Mouse (Mus musculus) embryonic facial prominence, embryonic 14.5 days (tissue): Measurements from ENCODE around the gene Papolg. TPM values are rescaled to one million over a fixed set of nuclear protein-coding genes. Genes with fewer than 3 reads are reported as not detected.
A peak's percentile ranks its signal among the peaks of the same experiment; 100 is the strongest.
"Not testable (repeated sequence)": the region's sequence is repeated elsewhere in the genome, so short reads cannot be mapped to it uniquely, and the experiment has no call there.

ENCODE experiments used
- ATAC-seq: fragments of 200-750 bp; cut with Nextera tagmentation; 2 replicates; pipeline ENCODE4 v1.8.0; 2017; ENCODE audit warnings: low read depth, moderate number of reproducible peaks, moderate TSS enrichment
- DNase-seq: peaks from one replicate; pipeline ENCODE4 v3.0.0-alpha.2; 2015; ENCODE audit warnings: low spot score
- H3K27ac ChIP-seq: fragments of 300-500 bp; sonication (generic); replicated peaks from 2 replicates; pipeline ENCODE4 v1.5.1; 2014; ENCODE audit warnings: low read depth, mild to moderate bottlenecking, low read length, moderate library complexity
- H3K27me3 ChIP-seq: fragments of 300-500 bp; sonication (generic); replicated peaks from 2 replicates; pipeline ENCODE4 v1.6.1; 2014; ENCODE audit warnings: low read length; ENCODE audit not compliant: control insufficient read depth, insufficient read depth
- H3K36me3 ChIP-seq: fragments of 300-500 bp; sonication (generic); 2 replicates; pipeline ENCODE4 v1.6.1; 2014; ENCODE audit warnings: low read length, mixed read lengths; ENCODE audit not compliant: control insufficient read depth, insufficient read depth
- H3K4me1 ChIP-seq: fragments of 300-500 bp; sonication (generic); 2 replicates; pipeline ENCODE4 v1.6.1; 2014; ENCODE audit warnings: antibody characterized with exemption, low read length; ENCODE audit not compliant: control insufficient read depth, insufficient read depth
- H3K4me2 ChIP-seq: fragments of 300-500 bp; sonication (generic); 2 replicates; pipeline ENCODE4 v1.6.1; 2014; ENCODE audit warnings: low read depth, mild to moderate bottlenecking, low read length, moderate library complexity, mixed read lengths
- H3K4me3 ChIP-seq: fragments of 300-500 bp; sonication (generic); 2 replicates; pipeline ENCODE4 v1.5.1; 2014; ENCODE audit warnings: low read depth, mild to moderate bottlenecking, low read length
- H3K9ac ChIP-seq: fragments of 300-500 bp; sonication (generic); 2 replicates; pipeline ENCODE4 v1.6.1; 2014; ENCODE audit warnings: low read depth, mild to moderate bottlenecking, low read length, moderate library complexity, mixed read lengths
- H3K9me3 ChIP-seq: fragments of 300-500 bp; sonication (generic); 2 replicates; pipeline ENCODE4 v1.6.1; 2016; ENCODE audit warnings: low read length; ENCODE audit not compliant: control insufficient read depth
- WGBS: fragments of 180-500 bp; shearing (Covaris S2); extraction: QIAGEN DNeasy Blood & Tissue Kit; methylation state at CpG from one replicate; pipeline ENCODE4 v1.1.7; 2014; 5-methylcytosine and 5-hydroxymethylcytosine counted together
- polyA plus RNA-seq: library from polyadenylated mRNA; unstranded; fragments of >200 nt; fragmentation: Nextera tagmentation; extraction: Ambion mirVana; gene quantifications from 2 replicates; pipeline ENCODE4 v1.2.1, GENCODE M21; 2014

Papolg gene
- 12.5 and 14.1 TPM in 2 replicates for polyA plus RNA-seq

DNA sequence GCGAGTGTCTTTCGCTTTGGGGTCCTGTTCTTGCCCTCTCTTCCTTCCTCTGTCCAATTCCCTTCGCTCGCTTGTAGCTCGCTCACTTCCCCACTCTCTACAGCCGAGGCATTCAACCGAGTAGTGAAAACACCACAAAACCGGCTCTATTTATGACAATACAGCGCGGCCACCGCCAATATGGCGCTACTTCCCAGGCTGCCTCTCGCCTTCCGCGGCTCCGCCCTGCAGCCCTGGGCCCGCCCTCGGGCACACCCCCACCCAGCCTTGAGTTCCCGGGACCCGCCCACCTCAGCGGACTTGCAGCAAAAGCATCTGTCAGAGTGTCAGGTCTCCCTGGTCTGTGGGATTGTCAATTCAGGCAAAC lies at the start of gene Papolg:
Gene Papolg (minus strand): TSS at position 194 of the 367 bp plus-strand sequence.
- DNase-seq (peak; percentile 96), ATAC-seq (peak; percentile 100)
- Histone ChIP-seq H3K27ac (peak within 1 kb of the TSS; percentile 89), H3K4me3 (peak within 1 kb of the TSS; percentile 92), H3K27me3 (0 out of 2 replicates have a peak, but pooled peaks cover 4% of the 10 kb centered on the region), H3K4me1 (no peaks in the 10 kb centered on the region; the same call in 1 of the 2 replicates), H3K36me3 (peaks cover 7% of the 10 kb centered on the region), H3K9me3 (no peaks in the 10 kb centered on the region; the same call in 1 of the 2 replicates), H3K4me2 (peak within 1 kb of the TSS; percentile 78), H3K9ac (peak within 1 kb of the TSS; percentile 84)
- 0% methylated on average over 21 of the region's 21 CpGs for WGBS

DNA sequence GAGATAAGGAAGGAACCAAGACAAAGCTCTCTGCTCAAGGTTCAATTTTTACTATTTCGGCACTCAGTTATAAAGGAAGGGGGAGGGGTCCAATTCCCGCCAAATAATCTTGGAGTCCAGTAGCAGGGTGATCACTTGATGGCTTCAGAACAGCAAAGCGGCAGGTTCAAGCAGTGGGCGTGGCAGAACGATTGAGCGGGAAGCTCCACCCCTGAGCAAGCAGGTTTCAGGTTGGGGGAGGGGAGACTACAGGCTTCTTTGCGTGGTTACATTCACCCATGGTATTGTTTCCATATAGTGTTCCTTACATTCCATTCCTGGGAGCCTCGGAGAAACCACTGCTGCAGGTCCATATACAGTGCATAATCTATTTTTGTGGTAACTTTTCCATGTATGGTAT lies 33.1 kb upstream of the Papolg start:
- not testable (repeated sequence) for H3K4me1 ChIP-seq, H3K9ac ChIP-seq, H3K27me3 ChIP-seq, ATAC-seq, H3K36me3 ChIP-seq, H3K27ac ChIP-seq, H3K9me3 ChIP-seq
- 18% methylated on average over 7 of the region's 8 CpGs for WGBS
- Histone ChIP-seq H3K4me2 (peak overlapping the region; percentile 39), H3K4me3 (0 out of 2 replicates have a peak overlapping the region, but pooled peaks have one; percentile 13)
- DNase-seq: peak; percentile 28

DNA sequence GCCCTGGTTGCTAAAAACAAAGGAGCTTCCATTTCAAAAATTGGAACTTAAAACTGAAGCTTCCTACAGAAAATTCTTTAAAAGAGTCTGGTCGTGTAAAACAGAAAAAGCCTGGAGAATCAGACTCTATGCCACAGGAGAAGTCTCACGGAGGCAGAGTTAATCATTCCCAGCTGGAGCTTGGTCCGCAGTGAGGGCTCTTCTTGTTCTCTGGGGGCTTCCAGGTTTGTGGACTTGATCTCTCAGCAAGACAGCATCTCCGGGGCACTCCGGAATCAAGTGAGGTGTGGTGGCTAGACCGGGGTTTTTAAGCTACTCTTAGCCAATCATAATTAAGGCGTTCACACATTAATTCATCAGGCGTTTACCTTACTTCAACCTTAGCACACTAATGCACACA lies 32.6 kb upstream of the Papolg start:
- Histone ChIP-seq H3K4me2 (peak overlapping the region; percentile 39), H3K4me3 (0 out of 2 replicates have a peak overlapping the region, but pooled peaks have one; percentile 13), H3K27ac (no peak overlapping the region), H3K27me3 (no peaks in the 10 kb centered on the region), H3K4me1 (no peaks in the 10 kb centered on the region), H3K9ac (no peak overlapping the region), H3K9me3 (no peaks in the 10 kb centered on the region), H3K36me3 (no peaks in the 10 kb centered on the region)
- WGBS: 23% methylated on average over 8 of the region's 8 CpGs
- ATAC-seq (no peak), DNase-seq (no peak)

DNA sequence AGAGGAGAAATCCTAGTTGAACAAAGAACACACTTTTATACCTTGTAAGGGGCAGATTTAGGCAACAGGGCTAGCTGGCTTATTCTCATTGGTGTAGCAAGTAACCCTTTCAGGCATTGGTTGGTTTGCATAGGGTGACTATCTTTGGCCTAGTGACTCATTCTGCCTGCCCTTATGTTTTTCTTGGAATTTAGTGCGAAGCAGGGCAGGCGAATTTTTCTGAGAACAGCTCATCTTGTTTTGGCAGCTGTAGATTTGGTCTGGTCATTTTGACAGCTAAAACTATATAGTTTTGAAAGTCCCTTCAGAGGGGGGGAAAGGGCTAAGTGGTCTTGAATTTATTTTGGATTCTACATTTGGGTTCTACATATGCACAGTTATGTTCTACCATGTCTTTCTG lies 18.8 kb upstream of the Papolg start:
- not testable (repeated sequence) for H3K9ac ChIP-seq, H3K36me3 ChIP-seq, DNase-seq, ATAC-seq, H3K4me2 ChIP-seq, H3K9me3 ChIP-seq, H3K27ac ChIP-seq, H3K4me3 ChIP-seq, H3K27me3 ChIP-seq, H3K4me1 ChIP-seq
- 46% methylated on average over 2 of the region's 2 CpGs for WGBS

DNA sequence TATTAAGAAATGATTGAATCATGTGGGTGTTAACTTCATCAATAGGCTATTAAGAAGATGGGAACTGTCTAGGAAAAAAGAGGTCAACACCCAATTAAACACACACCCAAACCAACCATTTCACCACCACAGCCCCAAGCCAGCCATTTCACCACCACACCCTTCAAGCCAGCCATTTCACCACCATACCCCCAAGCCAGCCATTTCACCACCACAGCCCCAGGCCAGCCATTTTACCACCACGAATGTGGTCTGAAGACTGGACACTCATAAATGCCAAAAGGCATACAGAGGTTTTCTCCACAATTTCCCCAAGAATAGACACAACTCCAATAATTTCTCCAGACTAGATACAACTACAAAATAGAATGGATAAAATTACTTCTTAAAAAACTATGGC lies 8.9 kb upstream of the Papolg start:
- no peaks in the 10 kb centered on the region for H3K27me3 ChIP-seq
- H3K4me2 ChIP-seq: no peak overlapping the region
- H3K27ac ChIP-seq: no peak overlapping the region
- H3K4me3 ChIP-seq: no peak overlapping the region
- 82% methylated on average over 1 of the region's 1 CpGs for WGBS
- no peaks in the 10 kb centered on the region; the same call in 1 of the 2 replicates for H3K9me3 ChIP-seq
- DNase-seq (no peak), ATAC-seq (no peak)
- H3K36me3 ChIP-seq: no peaks in the 10 kb centered on the region
- no peak overlapping the region for H3K9ac ChIP-seq
- no peaks in the 10 kb centered on the region for H3K4me1 ChIP-seq

DNA sequence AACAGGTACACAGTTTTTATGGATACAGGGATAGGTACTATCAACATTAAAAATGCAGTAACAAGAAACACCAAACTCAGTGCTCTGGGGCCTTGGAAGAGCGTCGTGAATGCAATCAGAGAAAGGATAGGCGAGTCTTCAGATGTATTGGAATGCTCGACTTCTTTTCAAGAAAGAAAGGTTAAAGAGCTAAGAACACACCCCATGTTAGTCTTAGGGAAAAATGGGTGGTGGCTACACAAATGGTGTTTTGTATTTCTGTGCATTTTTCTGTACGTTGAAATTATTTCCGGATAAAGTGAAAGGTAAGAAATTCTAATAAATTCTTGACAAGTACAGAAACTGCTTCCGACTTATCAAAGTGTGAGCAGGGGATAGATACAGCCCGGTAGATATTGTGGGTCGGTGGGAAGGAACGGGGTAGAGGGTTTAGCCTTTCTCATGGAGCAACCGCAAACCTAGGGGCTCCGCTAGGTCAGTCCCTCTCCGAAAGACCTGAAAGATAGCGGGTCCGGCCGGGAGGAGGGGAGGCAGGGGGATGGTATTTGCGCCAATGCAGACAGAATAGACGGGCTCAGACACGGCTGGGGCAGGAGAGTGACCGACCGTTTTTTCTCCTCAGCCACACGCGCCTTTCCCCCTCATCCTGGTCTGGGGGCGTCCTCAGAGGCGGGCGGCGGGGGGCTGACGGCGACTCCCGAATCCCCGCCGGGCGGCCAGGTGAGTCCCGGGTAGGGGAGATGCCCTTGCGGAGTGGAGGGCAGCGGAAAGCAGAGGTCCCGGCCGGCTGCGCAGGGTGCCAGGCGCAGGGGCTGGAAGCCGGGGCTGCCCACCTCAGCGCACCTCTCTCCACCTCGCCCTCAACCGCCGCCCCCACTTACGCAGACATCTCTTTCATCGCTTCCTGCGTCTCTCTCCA lies 653 bp downstream of the Papolg start:
- 2% methylated on average over 15 of the region's 48 CpGs for WGBS
- H3K36me3 ChIP-seq: peaks cover 13% of the 10 kb centered on the region
- ATAC-seq: peak; percentile 80
- H3K9me3 ChIP-seq: no peaks in the 10 kb centered on the region; the same call in 1 of the 2 replicates
- peak; percentile 3 for DNase-seq
- H3K4me3 ChIP-seq: peak overlapping the region; percentile 92
- H3K4me2 ChIP-seq: peak overlapping the region; percentile 78
- no peaks in the 10 kb centered on the region; the same call in 1 of the 2 replicates for H3K4me1 ChIP-seq
- peak overlapping the region; percentile 89 for H3K27ac ChIP-seq
- H3K27me3 ChIP-seq: 0 out of 2 replicates have a peak, but pooled peaks cover 4% of the 10 kb centered on the region
- peak overlapping the region; percentile 84 for H3K9ac ChIP-seq

DNA sequence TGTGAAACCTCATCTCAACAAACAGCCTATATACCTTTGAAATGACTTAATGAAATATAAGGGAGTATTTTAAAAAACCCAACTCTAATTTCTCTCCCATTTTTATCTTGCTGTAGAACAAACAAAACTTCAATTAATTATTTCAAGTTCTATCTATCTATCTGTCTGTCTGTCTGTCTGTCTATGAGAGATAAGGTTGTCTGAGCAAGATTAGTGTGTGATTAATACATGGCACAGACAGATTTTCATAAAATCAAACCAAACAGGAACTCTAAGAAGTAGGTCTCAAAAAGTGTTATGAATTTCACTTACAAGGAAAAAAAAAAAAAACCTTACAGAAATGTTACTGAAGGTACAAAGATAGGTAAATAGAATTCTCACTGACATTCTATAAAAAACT lies 1.5 kb downstream of the Papolg start:
- 0 out of 2 replicates have a peak, but pooled peaks cover 4% of the 10 kb centered on the region for H3K27me3 ChIP-seq
- H3K27ac ChIP-seq: no peak overlapping the region
- H3K4me3 ChIP-seq: no peak overlapping the region
- no peak overlapping the region for H3K9ac ChIP-seq
- H3K4me1 ChIP-seq: no peaks in the 10 kb centered on the region; the same call in 1 of the 2 replicates
- no peaks in the 10 kb centered on the region for H3K9me3 ChIP-seq
- peaks cover 21% of the 10 kb centered on the region for H3K36me3 ChIP-seq
- no peak for DNase-seq
- no peak for ATAC-seq
- H3K4me2 ChIP-seq: no peak overlapping the region

DNA sequence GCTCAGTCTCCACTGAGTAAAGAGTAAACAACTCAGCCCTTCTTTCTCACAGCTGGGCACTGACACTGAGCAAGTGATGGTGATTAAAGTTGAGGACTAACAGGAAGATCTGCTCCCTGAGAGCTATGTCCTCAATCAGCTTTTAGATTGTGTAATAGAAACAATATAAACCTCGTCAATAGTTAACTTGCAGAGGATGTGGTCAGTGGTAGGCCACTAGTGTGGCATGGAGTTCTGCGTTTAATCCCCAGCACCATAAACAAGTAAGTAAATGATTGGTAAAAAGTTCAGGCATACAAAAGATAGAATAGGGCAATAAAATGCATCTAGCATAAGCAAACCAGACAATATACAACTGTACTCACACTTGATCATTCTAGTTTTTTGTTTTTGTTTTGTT lies 30.7 kb downstream of the Papolg start:
- no peaks in the 10 kb centered on the region for H3K27me3 ChIP-seq
- H3K27ac ChIP-seq: no peak overlapping the region
- peaks cover 70% of the 10 kb centered on the region for H3K36me3 ChIP-seq
- no peaks in the 10 kb centered on the region for H3K4me1 ChIP-seq
- DNase-seq (no peak), ATAC-seq (no peak)
- no peak overlapping the region for H3K4me3 ChIP-seq
- WGBS: 90% methylated on average over 2 of the region's 2 CpGs
- no peaks in the 10 kb centered on the region for H3K9me3 ChIP-seq
- H3K9ac ChIP-seq: no peak overlapping the region
- no peak overlapping the region for H3K4me2 ChIP-seq
